Mouse (Mus musculus) lung, adult 18-20 months (tissue): ENCODE measurements around the gene Rcc1l.
A peak's percentile ranks its signal among the peaks of the same experiment; 100 is the strongest.

Experiments used
- DNase-seq, 2 experiments: peaks; one replicate each; pipeline ENCODE4 v3.0.0; 2022; ENCODE audit warnings: mixed read lengths in 2 of 2

Rcc1l gene

DNA sequence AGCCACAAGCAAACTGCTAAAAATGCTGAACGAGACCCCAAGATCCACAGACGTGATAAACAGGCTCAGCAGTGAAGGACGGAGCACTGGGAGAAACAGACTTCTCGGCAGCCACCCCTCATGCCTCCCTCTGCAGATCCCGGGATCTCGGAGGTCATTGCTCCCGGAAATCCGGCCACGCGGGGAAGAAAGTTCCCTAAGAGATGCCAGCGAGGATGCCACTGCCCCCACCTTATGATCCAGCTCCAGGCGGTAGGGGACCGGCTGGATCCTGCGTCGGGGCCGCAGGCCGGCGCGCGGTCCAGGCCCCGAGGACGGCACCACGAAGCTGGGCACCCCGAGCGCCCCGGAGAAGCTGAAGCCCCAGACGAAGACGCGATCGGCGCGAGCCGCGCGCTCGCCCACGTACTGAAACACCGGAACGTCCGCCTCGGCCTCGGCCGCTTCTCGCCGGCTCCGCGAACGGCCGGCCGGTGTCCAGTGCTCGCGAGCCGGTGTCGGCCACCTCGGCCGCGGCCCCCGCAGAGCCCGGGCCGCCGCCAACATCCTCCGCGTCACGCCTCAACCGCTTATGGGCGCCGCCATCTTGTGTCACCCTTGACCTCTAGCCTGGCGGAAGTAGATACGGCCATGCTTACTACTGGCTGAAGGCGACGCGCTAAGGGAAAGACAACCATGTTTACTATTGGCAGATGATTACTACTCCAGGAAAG, at the start of gene Rcc1l:
Rcc1l (minus strand) TSS at position 606 of the 713 bp plus-strand sequence.
- peak; percentile 87 to 88 for DNase-seq

DNA sequence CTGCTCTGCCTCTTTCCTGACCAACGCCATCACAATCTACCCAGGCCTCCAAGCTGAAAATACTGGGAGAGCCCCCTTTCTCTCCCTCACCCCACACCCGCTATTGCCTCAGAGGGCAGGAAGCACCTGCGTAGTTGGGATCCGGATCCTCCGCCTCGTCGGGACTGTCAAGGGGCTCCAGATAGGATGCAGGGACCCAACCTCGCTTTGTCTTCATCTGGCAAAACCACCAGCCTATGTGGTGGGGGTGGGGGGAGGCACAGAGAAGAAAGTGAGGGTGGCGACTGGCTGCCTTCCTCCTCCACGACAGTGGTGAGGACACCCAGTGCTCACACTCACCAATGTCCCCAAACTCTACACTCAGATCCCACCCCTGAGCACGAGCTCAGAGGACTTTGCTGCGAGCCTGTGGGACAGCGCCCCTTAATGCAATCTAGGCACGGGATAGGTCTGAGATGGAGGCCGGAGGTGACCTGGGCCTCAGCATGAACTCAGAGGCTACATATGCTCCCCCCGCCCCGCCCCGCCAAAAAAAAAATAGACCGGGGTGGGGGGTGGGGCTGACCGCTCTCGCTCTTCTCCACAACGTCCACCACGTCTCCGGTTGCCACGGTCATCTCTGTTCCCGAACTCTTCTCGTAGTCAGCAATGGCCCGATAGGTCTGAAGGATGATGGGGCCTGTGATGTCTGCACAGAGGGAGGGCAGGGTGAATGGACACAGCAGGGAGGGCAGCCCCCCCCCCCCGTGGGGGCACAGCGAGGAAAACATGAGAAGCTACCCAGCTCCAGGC, 48.7 kb upstream of the Rcc1l start:
- no peak for DNase-seq

DNA sequence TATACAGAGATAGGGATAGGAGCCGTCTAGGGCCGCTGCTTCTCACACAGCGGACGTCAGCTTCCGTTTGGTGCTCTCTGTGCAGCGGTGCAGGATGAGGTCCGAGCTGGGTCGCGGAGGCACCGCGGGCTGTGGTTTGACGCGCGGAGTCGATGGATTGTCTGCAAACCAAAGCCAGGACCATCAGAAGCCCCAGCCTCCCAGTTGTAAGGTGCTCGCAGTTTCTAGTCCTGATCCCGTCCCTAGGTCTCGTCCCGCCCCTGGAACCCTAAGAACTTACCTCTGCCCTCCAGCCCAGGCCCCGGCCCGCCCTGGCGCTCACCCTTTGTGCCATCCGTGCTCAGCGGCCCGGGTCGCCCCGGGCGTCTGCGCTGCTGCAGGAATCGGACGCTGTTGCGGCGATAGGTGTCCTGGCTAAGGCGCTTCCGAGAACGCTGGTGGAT, 45.2 kb upstream of the Rcc1l start:
- no peak for DNase-seq

DNA sequence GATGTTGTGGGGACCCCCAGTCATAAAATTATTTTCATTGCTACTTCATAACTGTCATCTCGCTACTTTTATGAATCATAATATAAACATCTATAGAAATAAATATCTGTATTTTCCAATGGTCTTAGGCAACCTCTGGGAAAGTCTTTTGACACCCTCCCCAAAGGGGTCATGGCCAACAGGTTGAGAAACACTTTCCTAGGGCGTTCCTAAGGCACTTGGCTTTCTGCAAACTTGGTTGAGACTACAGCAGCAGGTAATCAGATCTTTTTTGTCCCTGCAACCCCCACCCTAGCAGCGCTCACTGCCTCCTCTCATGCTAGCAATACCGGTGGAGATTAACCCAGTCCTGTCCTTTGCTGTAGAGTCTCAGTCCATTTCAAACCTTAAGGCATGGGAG, 44.7 kb upstream of the Rcc1l start:
- peak in 1 of 2 experiments; percentile 67 for DNase-seq

DNA sequence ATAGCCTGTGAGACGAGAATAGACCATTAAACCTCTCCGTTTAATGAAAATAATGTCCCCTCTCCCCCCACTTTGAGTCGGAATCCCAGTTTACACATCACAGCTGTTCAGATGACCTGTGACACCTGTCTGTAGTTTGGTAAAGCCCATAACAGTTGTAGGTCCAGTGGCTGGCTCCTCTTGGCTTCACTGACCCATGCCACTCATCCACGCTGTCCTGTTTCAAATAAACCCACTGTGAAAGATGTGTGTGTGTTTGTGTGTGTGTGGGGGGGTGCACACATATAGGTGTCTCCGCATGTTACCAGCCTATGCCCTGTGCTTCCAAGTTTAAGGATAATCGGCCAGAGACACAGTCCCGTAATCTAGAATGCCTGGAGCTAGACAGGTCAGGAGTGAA, 41.3 kb upstream of the Rcc1l start:
- DNase-seq = no peak

DNA sequence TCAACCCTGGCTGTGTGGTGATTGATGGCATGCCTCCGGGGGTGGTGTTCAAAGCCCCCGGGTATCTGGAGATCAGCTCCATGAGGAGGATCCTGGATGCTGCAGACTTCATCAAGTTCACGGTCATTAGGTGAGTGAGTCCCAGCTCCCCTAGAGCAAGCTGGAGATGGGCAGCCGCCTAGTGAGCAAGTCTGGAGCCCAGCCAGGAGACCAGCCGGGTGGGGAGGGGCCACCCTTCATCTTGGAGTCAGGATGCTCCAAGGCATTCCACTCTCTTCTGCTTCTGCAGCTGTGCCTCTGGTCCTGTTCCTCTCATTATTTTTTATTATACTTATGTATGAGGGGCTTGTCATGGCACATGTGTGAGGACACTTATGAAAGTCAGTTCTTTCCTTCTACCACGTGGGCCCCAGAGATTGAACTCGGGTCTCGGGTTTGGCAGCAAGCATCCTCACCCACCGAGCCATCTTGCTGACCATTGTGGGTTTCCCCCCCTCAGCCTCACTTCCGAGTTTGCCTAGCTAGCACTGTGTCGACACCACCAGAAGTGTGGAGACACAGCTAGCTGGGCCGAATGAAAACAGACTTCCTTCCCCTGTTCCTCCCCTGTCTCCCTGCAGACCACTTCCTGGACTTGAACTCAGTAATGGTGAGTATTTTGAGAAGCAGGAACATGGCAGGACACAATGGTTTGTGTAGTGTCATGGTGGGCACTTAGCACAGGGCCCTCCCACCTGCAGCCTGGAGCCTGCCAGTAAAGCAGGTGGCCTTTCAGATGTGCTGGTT, 37.6 kb upstream of the Rcc1l start:
- DNase-seq = no peak

DNA sequence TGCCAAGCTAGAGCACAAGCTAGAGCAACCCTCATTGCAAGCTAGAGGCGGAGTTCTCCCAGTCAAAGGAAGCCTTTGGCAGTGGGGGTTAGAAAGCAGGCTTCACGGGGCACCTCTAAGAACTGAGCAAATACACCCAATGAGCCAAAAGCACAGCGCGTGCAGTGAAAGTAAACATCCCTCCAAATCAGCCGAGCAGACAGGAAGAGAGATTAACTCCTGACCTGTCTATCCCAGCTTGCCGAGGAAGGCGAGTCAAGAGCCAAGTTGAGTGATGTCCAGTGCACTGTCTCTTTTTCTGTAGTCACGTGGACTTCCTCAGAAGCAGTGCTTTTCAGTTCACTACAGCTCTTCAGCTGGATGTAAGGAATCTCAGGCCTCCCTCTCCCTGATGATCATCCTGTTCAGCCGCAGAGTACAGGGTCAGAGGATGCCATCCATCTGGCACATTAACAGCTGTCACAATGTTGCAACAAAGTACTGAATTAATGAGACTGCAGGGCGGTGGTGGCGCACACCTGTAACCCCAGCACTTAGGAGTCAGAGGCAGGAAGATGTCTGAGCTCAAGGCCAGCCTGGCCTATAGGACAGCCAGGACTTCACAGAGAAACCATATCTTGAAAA, 33.5 kb upstream of the Rcc1l start:
- peak; percentile 77 to 83 for DNase-seq

DNA sequence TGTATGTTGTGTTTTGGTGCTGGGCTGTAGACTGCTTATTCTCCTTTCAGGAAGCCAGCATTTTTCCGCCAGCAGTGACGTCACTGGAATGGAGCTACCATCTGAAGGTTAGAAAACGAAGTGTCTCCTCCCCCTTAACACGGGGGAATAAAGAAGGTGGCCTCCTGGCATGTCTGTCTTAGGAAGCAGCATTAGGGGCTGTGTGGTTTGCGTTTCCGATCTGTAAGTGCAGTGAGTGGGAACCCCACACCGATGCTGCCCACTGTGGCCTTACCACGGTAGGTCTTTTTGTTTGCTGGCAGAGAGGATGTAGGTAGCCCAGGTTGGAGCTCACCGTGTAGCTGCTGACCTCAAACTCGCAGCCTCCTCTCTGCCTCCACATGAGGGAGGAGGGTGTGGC, 30.1 kb upstream of the Rcc1l start:
- no peak for DNase-seq

DNA sequence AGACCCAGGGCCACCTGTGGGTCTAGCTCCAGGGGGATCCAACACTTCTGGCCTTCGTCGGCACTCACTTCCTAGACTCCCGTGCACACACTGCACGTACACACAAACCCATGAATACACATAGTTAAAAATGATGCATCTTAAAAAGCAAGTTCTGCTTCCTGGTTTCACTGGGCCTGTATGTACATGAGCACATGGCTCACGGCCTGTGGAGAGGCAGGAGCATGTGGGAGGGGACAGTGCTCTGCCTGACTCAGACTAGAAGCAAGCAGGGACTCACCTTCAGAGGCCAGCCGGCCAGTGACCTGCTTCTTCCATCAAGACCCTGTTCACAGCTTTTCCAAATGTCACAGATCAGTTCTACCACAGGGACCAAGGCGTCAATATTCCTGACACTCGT, 17.1 kb upstream of the Rcc1l start:
- no peak for DNase-seq

DNA sequence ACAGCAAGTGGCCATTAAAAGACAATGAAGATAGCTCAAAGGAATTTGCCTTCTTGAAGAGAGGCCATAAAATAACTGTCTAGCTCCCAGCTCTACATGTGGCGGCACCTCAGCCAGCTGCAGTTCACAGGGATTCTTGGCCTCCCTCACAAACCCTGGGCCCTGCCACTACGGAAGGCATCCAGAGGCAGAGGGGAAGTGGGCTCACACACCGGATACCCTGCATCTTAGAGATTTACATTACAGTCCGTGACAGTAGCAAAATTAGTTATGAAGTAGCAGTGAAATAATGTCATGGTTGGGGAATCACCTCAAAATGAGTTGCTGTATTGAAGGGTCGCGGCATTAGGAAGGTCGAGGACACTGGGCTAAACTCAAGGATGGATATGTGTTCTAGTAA, 12.0 kb upstream of the Rcc1l start:
- DNase-seq = no peak

DNA sequence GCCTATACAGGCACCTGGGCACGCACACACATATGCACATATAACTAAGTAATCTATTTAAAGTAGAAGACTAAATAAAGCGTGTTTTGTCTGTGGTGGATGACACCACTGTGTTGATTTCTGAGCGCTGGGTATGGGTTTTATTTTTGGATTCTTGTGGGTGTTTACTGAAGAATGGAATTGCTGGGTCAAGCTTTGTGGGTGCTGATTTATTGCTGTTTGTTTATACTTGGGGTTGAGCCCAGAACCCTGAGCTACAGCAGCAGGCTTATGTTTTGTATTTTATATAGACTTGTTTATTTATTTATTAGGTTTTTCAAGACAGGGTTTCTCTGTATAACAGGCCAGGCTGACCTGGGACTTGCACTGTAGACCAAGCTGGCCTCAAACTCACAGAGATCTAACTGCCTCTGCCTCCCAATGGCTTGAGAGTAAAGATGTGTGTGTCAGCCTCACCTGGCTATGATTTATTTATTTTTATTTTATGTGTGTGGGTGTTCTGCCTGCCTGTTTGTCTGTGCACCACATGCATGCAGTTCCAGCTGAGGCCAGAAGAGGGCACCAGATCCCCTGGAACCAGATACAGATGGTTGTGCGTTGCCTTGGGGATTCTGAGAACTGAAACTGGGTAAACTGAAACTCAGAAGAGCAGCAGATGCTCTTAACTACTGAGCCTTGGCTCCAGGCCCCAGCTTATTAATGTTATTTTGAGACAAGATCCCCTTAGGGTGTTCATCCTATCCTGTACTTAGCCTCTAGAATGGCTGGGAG, 10.6 kb upstream of the Rcc1l start:
- peak; percentile 47 to 63 for DNase-seq

DNA sequence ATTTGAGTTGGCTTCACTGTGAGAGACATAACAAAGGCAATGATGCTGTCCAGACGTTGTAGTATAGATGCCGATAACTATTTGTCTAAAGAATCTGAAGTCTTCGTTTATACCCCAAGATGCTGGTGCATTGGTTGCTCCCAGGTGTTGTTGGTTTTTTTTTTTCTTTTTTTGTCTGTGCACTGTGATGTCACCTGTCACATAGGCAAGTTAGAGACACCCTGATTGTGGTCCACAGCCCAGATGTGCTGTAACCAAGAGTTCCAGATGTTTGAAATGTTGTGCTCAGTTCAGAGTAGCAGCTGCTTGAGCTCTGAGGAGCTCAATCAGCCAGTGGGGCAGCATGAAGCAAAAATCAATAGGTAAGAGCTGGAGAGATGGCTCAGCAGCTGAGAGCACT, 9.5 kb upstream of the Rcc1l start:
- DNase-seq = no peak

DNA sequence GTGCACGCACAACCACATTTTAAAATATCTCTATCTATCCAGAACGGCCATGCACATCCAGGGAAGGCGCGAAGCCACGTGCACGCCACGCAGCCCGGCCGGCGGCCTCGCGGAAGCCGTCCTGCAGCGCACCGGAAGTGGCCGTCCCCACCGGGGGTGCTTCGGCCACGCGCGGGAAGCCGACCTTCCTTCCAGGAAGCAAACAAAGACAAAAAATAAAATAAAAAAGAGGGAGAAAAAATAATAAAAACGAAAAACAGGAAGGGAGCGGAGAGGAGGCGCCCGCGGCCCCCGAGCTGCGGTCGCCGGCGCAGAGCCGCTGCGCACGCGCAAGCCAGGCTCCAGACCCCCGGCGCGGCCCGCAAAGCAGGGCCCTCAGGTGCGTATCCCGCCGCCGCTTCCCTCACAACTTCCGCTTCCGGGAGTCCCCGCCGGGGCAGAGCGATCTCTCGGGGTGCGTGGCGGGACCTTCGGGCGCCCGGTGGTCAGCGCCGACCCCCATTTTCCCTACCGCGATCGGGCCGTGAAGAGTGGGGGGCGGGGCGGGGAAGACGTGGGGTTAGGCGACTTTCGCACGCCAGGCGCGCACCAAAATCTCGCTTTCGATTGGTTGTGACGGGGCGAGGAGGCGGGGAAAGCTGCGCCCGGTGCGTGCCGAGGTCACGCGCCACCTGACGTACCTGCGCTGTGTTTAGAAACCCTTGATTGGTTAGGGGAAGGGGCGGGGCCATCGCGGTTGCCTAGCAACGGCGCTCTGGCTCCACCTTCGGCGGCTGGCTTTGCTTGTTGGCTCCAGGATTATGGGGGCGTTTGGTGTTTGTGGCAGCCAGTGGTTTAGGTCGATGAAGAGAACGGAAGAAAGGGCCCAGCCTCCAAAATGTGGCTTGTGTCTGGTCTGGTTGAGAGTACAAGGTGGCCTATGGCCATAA, 7.6 kb upstream of the Rcc1l start, which contains the start of gene Gtf2ird2:
Gtf2ird2 (plus strand) TSS at position 140 of the 929 bp plus-strand sequence.
- DNase-seq = peak; percentile 98 to 99

DNA sequence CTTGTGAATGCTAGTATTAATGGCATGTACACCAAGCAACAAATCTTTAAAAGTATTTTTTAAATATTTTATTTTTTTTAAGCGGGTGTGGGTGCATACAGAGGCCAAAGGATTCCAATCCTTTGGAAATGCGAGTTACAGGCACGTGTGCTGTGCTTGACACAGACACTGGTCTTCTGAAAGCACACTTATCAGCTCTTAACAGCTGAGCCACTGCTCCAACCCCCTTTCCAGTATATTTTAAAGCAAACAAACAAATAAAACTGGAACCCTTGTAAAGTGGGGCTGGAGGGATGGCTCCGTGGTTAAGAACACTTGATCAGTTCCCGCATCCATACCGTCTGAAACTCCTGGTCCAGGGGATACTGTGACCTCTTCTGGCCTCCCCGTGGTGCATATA, 6.6 kb upstream of the Rcc1l start:
- DNase-seq = no peak

DNA sequence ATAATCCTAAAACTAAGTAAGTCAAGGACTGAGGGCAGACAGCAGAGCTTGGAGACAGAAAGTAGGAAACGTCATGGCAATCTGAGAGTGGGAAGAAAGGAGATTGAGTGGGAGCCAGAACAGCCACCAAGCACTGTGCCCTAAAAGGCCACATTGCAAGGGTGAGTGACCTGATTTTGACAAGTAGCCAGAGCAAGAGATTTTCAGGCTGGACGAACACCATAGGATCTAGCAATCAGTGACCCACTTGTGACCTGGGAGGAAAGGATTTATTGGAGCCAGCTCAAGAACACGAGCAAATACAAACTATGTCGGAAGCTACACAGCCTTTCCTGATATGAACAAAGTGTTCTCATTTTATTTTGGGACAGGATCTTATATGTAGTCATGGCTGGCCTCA, 6.2 kb upstream of the Rcc1l start:
- DNase-seq = peak; percentile 37 to 71

DNA sequence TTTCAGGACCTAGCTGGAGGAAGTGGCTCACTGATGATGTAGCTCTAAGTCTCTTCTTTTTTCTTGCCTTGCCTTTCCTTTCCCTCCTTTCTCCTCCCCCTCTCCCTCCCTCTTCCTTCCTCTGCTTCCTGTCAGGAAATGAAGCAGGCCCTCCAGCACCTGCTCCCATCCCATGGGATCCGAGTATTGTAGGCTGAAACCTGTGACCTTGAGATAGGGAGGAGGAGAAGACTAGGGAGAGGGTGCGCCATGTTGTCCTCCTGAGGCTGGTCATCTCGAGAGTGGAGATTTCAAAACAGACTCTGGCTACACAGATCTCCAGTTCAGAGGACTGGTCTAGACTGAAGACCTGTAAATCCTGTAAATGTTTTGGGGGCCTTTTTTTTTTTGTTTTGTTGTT, 5.6 kb upstream of the Rcc1l start:
- DNase-seq = no peak

DNA sequence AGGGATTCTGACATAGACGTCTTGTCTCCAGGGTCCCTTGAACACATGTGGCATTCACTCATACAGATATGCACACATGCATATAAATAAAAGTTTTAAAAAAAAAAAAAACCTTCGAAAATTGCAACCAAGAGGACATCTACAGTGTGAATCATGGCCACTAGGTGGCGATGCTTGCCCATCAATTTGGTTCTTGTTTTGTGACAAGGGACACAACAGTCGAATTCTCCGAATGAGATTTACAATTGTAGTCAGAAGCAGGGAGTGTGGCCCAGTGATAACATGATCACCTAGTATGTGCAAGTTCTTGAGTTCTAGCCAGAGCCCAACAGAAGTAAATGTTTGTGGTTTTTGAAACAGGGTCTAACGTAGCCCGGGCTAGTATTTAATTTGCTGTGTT, 3.3 kb upstream of the Rcc1l start:
- peak; percentile 77 to 83 for DNase-seq

DNA sequence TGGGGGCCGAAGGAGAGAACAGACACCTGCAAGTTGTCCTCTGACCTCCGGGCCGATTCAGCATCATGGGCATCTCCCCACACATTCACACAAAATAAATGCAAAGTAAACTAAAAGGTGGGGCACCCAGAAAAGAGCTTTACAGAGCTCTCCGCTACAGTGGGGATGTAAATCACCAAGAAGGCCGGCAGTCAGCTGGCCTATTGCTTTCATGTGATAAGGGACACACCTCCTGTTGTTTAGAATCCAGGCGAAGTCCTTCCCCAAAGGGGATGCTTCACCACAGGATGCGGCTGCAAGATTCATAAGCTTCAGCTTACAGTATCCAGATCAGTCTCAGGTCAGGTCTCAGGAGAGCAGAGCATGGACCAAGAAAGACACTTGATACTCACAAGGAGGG, 2.0 kb upstream of the Rcc1l start:
- DNase-seq = no peak

DNA sequence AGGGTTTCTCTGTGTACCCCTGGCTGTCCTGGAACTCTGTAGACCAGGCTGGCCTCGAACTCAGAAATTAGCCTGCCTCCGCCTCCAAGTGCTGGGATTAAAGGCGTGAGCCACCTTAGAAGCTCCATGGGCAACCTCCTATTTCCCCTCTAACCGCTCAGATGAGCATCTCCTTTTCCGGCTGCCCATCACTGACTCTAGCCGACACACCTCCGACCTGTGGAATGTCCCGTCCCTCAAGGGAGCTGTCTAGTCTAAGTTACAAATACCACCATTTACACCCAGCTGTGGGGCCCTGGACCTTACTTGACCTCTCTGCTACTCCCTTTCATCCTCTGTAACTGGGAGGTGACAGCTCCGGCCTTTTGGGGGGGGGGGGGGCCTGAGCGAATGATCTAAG, 878 bp downstream of the Rcc1l start:
- peak in 1 of 2 experiments; percentile 11 for DNase-seq

DNA sequence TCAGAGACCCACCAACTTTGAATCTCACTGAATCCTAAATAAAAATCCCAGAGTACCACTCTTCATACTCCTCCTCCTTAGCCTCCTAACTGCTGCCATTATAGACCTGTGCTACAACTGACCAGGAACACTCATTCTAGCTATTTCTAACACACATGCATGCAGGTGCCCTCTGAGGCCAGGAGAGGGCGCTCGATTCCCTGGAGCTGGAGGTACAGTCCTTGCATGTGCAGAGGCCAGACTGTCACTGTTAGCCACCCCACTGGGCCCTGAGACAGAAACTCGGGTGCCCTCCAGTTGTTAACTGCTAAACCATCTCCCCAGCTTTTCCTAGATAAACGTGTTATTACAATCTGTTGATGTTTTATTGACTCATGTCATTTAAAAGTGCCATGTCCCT, 3.4 kb downstream of the Rcc1l start:
- DNase-seq = no peak

DNA sequence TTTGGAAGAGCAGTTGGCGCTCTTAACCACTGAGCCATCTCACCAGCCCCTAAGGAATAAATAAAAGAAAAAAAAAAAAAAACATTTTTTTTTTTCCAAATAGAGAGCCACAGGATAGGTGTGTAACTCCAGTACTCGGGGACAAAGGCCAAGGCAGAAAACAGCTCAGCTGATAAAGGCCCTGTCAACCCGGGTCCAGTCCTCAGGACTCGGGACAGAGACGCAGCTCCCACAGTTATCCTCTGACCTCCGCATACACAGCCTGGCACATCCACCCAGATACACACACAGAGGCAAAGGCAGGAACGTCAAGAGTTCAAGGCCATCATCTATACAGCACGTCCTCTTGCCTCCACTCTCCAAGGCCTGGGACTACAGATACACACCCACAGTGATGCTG, 6.4 kb downstream of the Rcc1l start:
- no peak for DNase-seq
